Mouse (Mus musculus): Measurements from ENCODE around the gene Hivep3.

Hivep3 gene

DNA sequence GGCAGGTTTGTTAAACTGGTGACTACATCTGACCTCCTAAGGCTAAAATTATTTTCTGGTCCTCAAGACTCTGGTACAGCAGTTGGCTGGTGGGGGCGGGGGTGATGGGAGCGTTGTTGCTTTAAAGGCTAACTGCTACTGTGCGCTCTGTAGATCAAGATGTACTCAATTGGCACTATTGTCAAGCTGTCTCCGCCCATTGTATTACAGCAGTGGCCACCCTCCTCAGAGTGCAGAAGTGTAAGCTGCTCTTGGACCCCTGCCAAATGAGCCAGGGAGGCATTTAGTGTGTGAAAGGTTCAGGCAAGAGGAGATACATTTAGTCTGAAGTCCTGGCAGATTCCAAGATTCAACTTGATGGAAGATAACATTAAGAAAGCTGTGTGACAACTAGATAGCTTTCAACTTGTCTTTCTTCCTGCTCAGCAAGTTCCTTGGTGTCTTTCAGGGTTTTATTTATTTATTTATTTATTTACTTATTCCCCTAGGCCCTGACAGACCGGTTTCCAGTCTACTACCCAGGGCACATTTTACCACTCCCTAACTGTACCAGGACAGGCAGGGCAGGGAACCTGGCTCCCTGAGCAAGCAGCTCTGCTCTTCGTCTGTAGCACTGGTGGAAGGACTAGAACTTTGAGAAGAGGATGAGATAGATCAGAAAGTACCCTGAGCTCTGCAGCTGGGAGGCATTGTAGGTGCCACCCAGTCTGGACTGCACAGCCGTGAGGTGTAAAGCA is 83.2 kb downstream of the Hivep3 start:
- DNase-seq, result peak; percentile 31

DNA sequence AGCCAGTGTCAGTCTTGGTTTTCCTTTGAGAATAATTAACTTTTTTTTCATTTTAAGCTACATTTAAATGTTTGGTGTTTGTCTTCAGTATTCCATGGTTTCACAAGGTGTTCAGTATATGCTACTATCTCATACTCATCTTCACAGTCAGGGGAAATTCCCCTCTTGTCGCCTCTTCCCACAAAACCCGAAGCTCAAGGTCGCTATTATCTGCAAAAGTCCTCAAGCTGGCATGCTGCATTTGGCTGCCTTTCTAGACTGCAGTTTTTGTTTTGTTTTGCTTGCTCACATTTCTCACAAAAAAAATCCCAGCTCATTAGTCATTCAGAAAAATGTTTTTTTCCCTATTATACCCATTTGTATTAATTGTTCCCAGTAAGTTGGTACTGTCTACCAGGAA is 92.4 kb downstream of the Hivep3 start:
- DNase-seq, result no peak

DNA sequence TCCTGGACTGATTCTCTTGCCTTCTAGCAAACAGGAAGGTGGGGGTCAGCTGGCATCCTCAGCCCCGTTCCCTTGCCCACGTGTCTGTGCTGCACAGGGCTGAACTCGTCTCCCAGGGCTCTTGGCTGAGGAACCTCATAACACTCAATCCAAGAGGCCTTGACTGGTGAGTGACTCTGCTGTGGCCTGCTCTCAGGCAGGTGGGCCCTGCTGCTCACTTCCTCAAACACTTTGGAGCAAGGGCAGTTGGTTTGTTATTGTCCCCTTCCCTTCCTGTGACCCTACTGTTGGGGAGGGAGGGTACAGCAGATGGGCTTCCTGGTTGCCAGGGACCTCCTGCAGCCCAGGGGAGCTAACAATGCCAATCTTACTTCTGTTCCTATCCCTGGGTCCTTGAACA is 94.8 kb downstream of the Hivep3 start:
- DNase-seq, result no peak

DNA sequence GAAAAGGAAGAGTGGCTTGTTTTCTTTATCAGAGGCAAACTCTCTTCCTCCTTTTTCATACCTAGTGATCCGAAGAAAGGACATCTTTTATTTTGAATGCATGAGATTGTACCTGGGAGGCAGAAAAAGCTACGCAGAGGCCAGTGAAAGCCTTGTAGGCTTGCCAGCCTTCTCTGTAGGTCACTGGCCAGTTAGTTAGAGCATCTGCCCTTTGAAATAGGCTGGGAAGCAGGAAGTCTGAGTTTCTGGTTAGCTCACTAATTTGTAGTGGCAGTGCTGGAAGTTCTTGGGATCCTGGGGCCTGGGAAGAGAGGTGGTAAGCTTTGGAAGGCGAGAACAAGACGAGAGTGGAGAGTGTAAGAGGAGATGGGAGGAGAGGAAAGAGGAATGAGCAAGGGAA is 95.4 kb downstream of the Hivep3 start:
- DNase-seq, result no peak

DNA sequence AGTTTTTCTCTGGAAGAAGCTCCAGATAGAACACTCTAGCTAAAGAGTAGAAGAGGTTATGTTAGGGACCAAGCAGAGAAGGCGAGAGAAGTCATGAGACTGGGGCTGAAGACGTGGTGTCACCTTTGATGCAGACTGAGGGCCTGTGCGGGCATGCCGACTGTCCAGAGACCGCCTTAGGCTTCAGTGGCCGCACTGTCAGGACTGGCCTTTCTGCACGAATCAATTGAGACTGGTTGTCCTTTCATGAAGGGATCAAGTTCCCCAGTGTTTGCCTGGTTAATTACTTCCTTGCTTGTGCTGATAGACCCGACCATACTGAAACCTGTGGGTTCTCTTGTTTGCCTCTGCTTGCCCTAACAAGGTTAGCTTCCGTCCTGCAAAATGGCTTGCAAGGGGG is 99.7 kb downstream of the Hivep3 start:
- no peak for DNase-seq

DNA sequence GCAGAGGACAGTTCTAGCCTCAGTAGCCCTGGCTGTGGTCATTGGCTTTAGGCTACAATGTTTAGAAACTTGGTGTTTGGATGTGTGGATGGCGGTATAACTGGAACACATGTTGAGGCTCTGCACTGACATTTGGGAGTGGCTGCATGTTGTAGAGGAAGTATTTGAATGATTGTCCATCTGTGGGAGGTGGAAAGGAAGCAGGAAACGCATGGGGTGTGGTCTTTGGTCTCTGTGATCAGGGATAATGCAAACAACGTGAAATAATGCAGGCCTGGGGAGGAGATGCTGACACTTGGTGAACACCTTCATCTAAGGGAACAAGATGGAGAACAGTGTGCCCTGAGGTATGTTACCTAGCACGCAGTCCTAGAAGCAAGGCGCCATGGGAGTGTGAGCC is 100.3 kb downstream of the Hivep3 start:
- DNase-seq, result no peak

DNA sequence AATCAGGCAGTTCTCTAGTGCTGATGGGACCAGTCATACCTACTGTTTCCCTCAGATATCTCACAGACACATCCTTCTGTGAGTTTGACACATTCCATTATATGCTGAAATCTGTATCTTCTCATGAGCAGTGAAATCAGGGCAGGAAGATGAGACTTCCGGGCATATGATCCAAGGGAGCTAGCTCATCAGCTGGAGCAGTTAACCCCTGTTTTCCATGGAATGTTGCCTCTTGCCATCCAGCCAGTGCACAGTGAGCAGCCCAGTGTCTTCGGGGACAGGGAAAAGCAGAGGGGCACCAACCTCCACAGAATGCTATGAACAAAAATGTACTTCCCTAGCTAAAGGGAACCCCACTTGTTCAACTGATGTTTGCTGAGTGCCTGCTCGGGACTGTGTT is 102.6 kb downstream of the Hivep3 start:
- no peak for DNase-seq

DNA sequence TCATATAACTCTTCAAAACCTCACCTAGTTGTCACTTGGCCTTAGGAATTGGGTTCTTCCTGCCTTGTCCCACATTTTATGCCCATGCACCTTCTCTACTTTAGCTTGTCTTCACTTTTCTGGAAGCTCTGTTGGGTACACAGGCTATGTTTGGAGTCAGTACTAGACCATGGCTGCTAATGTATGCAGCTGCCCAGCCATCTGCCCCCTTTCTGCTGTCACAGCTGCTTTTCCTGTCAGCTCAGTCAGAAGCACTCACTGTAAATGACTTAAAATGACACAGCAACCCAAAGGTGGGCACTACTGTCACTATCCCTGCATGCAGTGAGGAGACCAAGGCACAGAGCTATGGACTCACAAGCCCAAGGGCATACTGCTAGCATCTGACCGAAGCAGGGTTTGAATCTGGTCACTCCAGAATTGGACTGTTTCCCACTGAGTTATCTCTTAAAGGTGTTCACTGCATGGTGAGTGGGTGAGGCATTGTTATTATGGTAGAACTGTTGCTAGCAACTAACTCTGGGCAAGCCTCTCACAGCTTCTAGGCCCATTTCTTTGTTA is 104.0 kb downstream of the Hivep3 start:
- DNase-seq, result no peak

DNA sequence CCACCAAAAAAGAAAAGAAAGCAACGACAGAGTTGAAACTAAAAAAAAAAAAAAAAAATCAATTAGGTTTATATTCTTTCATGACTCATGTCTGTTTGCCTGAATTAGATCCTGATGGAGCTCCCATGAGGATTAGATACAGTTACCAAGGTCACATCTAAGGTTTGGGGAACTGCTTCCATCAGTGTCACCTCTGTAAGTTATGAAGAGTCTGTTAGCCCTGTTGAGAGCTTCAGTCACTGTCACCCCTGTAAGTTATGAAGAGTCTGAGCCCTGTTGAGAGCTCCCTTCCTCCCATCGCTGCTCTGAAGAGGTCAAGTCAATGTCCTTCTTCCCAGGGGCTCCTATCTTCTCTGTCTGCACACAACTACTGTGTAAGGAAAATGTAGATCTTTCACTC is 104.7 kb downstream of the Hivep3 start:
- no peak for DNase-seq

DNA sequence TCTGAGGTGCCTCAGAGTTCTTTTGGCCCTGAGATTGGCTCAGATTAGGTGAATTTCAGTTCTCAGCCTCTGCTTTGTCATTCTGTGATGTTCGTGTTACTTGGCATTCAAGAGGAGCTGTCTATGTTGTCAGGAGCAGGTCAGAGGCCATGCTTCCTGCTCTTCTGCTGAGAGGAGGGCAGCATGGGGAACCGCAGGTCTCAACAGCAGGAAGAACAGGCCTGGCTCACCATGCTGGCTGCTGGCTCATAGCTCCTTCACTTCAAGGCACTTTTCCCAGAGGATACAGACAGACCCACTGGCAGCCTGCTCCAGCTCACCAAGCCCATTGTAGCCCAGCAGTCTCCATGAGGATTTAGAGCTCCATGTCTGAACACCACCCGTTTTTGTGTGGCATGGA is 109.7 kb downstream of the Hivep3 start:
- DNase-seq, result no peak

DNA sequence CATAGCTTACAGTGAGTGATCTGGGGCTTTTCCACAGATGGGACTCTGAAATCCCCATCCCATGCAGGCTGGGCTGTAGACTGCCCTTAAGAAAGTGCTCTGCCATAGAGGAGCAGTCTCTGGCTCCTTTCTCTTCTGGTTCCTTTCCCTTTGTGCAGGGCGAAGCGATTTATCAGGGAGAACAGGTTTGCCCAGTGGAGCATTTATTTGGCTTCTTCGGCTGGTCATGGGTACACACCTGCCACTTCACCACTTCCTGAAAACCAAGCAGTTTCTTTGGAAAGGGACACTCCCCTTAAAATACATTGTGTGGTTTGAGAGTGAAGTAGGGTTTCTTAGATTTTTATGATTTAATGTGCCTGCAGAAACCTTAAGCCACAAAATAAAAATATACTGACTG is 110.7 kb downstream of the Hivep3 start:
- DNase-seq, result no peak

DNA sequence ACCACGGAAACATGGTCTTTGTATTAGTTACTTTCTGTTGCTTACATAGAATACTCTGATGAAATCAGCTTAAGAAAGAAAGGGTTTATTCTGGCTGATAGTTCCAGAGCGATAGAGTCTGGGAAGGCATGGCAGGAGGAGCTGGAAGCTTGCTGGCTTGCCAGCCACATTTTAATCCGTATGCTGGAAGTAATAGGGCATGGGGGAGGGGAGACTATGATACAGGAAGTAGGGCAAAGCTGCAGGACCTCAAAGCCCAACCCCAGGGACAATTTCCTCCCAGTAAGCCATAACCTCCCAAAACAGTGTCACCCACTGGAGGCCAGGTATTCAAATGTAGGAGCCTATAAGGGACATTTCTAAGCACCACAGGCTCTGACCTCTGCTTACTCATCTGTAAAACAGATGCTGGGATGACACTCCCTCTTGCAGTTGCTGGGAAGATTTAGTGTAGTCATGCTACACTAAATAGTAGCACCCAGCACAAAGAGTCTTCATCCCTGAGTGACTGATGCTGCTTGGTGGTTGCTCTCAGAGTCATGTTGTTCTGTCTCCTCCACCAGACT is 112.1 kb downstream of the Hivep3 start:
- DNase-seq, result no peak

DNA sequence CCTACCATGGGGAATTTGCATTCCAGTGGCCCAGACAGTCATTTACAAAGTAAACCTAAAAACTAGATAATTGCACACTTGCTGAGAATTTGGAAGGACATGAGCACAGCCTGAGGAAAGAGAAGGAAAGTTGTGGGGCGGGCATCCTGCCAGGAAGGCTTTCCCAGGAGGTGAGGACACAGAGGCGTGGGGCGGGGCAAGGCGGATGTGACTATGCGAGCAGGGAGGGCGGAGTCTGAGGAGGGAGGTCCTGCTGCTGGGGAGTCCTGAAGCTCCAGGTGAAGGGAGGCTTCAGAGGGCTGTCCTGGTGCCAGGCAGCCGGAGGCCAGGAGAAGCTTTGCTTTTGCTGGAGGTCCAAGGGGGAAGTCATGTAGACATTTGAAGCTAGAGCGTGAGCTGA is 118.9 kb downstream of the Hivep3 start:
- no peak for DNase-seq

DNA sequence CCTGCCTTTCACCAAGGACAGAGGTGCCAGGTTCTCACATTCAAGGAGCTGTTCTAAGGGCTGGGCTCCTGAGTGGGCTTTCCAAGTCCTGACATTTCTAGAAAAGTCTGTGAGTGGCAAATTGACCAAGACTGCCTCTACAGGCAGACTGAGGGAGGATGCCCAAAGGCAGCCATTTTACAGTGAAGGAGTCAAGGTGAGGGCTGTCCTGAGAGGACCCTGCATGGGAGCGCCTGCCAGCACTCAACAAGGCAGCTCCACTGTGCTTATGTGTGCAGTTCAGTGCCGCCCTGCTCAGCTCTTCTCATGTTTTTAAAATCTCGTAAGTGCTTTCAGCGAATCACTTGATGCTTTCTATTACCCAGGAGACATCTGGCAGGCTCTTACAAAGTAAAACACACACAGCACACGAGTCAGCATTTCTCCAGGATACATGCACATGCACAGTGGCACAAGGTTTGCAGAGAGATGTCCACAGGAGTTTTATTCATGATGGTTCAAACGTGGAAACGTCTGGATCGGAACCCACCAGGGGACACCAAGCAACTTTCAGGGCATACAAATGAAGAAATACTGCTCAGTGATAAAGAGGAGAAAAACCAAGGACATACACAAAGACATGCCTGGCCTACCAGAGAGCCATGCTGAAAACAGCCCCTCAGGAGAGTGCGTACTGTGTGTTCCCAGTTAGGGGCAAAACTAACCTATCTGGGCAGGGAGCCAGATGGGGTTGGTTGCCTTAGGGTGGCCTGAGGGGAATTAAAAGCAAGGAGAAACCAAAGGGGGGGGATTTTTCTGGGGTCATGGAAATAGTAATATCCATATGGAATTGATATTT is 120.9 kb downstream of the Hivep3 start:
- DNase-seq, result no peak

DNA sequence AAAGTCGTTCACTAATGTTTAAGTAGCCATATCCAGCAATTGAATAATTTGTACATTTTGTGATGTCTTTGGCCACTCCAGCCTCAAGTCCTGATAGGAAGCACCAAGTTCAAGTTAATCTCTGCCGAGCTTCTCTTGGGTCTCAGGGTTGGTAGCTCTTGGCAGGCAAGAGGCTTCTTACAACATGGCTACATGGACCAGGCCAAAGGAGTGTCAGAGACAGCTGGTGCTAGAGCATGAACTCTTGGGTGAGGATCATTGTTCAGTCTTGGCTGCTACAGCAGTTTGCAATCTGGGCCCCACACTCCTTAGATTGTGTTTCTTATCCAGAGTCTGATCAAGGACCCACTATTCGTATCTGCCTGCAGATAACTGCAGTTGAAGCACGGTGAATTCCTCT is 125.9 kb downstream of the Hivep3 start:
- no peak for DNase-seq

DNA sequence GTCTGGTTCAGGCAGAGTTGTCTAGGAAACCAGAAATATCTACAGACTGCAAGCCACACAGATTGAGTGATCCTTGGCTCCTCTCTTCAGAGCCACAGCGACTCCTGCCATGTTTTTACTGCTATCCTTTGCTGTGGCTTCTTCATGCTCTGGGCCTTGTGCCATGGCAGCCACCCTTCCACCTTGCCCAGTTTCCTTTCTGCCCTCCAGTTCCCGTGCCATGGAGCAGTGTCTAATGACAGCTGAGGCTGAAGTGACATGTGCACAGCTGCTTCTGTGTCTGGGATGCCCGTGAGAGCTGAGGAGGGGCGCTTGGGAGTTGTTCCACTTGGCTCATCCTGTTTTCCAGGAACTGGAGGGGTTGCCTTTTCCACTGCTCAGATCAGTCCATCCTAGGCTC is 127.4 kb downstream of the Hivep3 start:
- no peak for DNase-seq

DNA sequence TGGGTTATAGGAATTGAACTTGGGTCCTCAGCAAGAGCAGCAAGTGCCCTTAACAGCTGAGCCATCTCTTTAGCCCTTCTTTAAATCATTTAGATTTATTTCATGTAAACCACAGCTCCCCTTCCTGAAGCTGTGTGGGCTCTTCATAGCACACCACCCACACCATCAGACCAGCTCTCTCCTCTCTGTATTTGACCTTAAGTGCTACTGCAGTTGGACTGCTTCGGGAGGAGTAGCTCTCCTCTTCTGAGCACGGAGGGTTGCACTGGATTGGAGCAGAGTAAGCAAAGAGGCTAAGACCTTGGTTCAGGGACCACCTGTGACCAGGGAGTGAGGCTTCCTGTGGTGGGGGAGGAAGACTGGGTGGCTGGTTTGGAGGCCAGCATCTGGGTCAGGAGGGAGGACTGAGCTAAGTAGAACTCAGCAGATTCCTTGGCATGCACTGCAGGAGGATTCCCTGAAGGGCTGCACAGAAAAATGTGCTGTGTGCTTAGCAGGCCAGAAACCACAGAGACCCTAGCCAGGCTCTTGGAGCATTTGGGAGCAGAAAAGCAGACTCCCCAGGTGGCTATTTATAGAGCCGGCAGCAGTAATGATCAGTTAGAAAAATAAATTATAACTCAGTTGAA is 132.4 kb downstream of the Hivep3 start:
- DNase-seq, result no peak

DNA sequence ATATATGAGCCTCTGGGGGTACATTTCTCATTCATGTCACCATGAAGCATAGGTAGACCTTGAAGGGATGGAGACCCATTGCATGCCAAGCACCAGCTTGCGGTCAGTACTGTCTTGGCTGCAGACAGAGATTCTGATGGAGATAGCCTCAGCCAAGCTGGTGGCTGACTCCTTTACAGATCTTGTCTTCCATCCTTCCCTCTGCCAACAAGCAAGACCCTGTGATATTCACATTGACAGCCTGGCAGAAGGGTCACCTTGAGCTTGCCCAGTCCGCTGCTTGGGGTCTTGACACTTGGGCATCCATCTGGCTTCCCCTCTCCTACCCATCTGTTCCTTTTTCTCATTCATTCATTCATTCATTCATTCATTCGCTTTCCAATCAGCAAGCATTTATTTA is 133.5 kb downstream of the Hivep3 start:
- no peak for DNase-seq

DNA sequence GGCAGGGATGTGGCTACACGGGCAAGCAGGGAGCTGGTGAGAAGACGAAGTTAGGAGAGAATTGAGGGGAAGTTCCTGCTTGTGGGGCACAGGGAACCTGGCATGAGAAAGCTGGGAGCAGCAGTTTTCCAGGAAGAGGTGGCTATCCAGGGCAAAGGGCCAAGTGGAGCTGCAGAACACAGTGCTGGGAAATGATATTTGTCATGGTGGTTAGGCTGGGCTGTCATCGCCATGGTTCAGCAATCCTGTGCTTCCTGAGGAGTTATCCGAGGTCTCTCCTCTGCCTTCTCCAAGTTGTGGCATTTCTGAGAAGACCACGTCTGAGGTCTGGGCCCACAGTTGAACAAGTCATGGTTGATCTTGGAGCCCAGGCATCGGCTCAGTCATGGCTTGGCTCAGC is 136.8 kb downstream of the Hivep3 start:
- DNase-seq, result no peak

DNA sequence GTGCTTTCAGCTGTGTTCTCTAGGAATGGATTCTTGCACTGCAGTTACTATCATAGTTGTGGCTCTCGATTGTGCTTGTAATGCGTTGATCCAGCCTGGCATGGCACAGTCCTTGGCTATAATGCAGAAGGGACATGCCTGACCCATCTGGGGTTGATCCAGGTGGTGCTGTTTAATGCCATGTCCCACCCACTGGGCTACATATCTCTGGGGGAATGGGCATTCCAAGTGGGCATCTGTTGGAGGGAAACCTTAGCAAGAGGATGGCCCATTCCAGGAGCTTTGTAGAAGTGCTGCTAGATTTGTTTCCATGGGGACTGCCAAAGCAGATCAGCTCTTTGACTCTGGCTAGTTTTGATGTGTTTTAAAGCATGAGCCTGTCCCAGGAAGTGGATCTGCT is 137.9 kb downstream of the Hivep3 start:
- no peak for DNase-seq

DNA sequence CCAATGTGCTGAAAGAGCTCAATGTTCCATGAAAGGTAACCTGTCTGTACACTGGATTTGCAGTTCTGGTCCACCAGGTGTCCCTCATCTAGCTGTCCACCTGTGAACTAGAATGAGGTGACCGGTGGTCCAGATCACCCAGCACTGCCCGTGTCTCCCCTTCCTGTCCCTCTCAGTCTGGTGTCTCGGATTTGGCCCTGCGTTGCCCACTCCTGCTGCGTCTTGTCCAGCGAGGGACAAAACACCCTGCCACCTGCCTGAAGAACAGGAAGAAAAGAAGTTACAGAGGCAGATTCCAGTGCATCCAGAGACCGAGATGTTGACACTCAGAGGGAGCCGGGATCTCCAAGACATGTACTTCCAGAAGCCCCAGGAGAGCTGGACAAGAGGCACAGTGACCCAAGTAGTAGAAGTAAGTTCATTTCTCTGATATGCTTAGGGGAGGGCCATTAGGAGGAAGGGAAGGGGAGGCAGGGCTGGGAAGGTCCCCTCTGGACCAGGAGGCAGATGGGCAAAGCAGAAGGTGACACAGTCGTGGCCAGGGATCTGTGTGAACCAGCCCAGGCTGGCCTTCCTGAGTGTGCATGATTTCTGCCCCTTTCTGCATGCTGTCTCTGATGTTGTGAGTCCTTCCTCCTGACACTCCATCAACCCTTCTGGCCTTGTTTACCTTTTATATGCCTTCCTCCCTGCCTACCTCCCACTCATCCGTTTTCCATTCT is 138.4 kb downstream of the Hivep3 start:
- DNase-seq, result no peak

DNA sequence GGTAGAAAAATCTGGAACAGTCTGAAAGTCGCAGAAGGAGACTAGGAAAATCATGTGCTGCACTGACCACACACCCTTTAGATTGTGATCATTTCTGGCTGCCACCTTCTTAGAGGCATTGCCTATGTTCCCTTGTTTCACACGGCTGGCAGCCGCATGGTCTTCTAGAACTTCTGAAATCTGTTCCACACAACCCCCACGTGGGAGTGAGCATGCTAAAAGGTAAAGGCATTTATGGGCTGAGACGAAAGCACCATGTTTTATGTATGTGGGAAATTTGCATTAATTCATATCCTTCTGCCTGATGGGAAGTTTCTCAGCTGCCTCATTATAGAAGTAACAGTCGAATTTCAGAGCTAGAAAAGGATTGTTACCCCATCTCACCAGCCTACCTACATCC is 140.4 kb downstream of the Hivep3 start:
- no peak for DNase-seq

DNA sequence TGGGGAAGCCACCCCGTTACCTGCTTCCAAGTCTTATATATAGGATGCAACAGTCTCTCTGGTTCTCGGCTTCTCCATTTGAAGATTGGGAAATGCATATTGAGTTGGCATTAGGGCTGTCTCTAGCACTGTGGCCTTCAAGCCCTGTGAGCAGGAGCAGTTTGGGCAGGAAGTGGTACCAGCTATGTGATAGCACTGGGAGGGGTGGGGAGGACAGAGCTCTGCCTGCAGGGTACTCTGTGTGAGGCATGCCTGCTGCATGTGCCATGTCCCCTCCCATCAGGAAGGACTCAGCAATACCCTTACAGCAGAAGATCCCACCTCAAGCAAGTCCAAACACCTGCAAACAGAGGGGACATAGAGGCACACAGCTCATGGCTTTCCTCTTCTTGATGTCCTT is 142.0 kb downstream of the Hivep3 start:
- no peak for DNase-seq
